Mouse (Mus musculus) kidney, embryonic 14.5 days (tissue): ENCODE results near the gene Trpc4ap. TPM values are rescaled to one million over a fixed set of nuclear protein-coding genes. Genes with fewer than 3 reads are reported as not detected.
A peak's percentile ranks its signal among the peaks of the same experiment; 100 is the strongest.

Source experiments
- ATAC-seq: fragments of 200-750 bp; cut with Nextera tagmentation; 2 replicates; pipeline ENCODE4 v1.8.0; 2017; ENCODE audit warnings: moderate number of reproducible peaks, mild to moderate bottlenecking, moderate TSS enrichment, moderate library complexity; ENCODE audit not compliant: low FRiP score, low TSS enrichment
- H3K27ac ChIP-seq: fragments of 300-500 bp; sonication (generic); 2 replicates; pipeline ENCODE4 v1.5.1; 2014; ENCODE audit warnings: low read depth, mild to moderate bottlenecking, low read length, moderate library complexity, mixed read lengths
- H3K27me3 ChIP-seq: fragments of 300-500 bp; sonication (generic); 2 replicates; pipeline ENCODE4 v1.6.1; 2014; ENCODE audit warnings: mild to moderate bottlenecking, low read length; ENCODE audit not compliant: control insufficient read depth, insufficient read depth
- H3K36me3 ChIP-seq: fragments of 300-500 bp; sonication (generic); 2 replicates; pipeline ENCODE4 v1.6.1; 2014; ENCODE audit warnings: low read length, mixed read lengths; ENCODE audit not compliant: control insufficient read depth, insufficient read depth
- H3K4me1 ChIP-seq: fragments of 300-500 bp; sonication (generic); 2 replicates; pipeline ENCODE4 v1.6.1; 2014; ENCODE audit warnings: low read length, mixed read lengths; ENCODE audit not compliant: control insufficient read depth, insufficient read depth
- H3K4me2 ChIP-seq: fragments of 300-500 bp; sonication (generic); replicated peaks from 2 replicates; pipeline ENCODE4 v1.6.1; 2014; ENCODE audit warnings: low read depth, mild to moderate bottlenecking, low read length
- H3K4me3 ChIP-seq: fragments of 300-500 bp; sonication (generic); 2 replicates; pipeline ENCODE4 v1.5.1; 2014; ENCODE audit warnings: mild to moderate bottlenecking, low read length
- H3K9ac ChIP-seq: fragments of 300-500 bp; sonication (generic); 2 replicates; pipeline ENCODE4 v1.6.1; 2014; ENCODE audit warnings: low read depth, mild to moderate bottlenecking, low read length, moderate library complexity
- H3K9me3 ChIP-seq: fragments of 300-500 bp; sonication (generic); 2 replicates; pipeline ENCODE4 v1.6.1; 2016; ENCODE audit warnings: low read length; ENCODE audit not compliant: control insufficient read depth
- WGBS: fragments of 180-500 bp; shearing (Covaris S2); extraction: QIAGEN DNeasy Blood & Tissue Kit; methylation state at CpG from one replicate; pipeline ENCODE4 v1.1.7; 2014; 5-methylcytosine and 5-hydroxymethylcytosine counted together
- microRNA counts: library from miRNA; unstranded; fragments of <30 nt; microRNA quantifications from one replicate; lab custom pipeline; 2017
- microRNA-seq: library from miRNA; unstranded; fragments of <30 nt; microRNA quantifications from one replicate; pipeline ENCODE4, GENCODE M21; 2016
- polyA plus RNA-seq: library from polyadenylated mRNA; unstranded; fragments of >200 nt; fragmentation: Nextera tagmentation; extraction: Ambion mirVana; gene quantifications from 2 replicates; pipeline ENCODE4 v1.2.1, GENCODE M21; 2014

Gene Trpc4ap
- polyA plus RNA-seq, 1 experiment from 2014 or later = 134 TPM

- H3K9ac ChIP-seq = no peak overlapping the region
- H3K4me1 ChIP-seq = no peaks in the 10 kb centered on the region
- H3K4me2 ChIP-seq = no peak overlapping the region
- H3K27ac ChIP-seq = no peak overlapping the region
- WGBS = 87% methylated on average over 6 of the region's 6 CpGs
- H3K4me3 ChIP-seq = no peak overlapping the region
- ATAC-seq = no peak
- no peaks in the 10 kb centered on the region for H3K9me3 ChIP-seq
- H3K27me3 ChIP-seq = no peaks in the 10 kb centered on the region
- no peaks in the 10 kb centered on the region for H3K36me3 ChIP-seq
Observed at GRCm38 (mm10) chr2:155589521-155589920, 102.7 kb downstream of the Trpc4ap start.

- 77% methylated on average over 3 of the region's 3 CpGs for WGBS
- Histone ChIP-seq H3K36me3 (no peaks in the 10 kb centered on the region), H3K4me2 (no peak overlapping the region), H3K4me3 (no peak overlapping the region), H3K9me3 (no peaks in the 10 kb centered on the region), H3K27me3 (no peaks in the 10 kb centered on the region), H3K27ac (no peak overlapping the region), H3K9ac (no peak overlapping the region), H3K4me1 (no peaks in the 10 kb centered on the region)
- ATAC-seq = no peak
Observed at GRCm38 (mm10) chr2:155588136-155588535, 104.0 kb downstream of the Trpc4ap start.

GRCm38 (mm10) chr2:155585486-155585885, 106.7 kb downstream of the Trpc4ap start:
- Histone ChIP-seq H3K9ac (no peak overlapping the region), H3K4me1 (no peaks in the 10 kb centered on the region), H3K27ac (no peak overlapping the region), H3K4me3 (no peak overlapping the region), H3K4me2 (no peak overlapping the region), H3K36me3 (no peaks in the 10 kb centered on the region), H3K27me3 (no peaks in the 10 kb centered on the region), H3K9me3 (no peaks in the 10 kb centered on the region)
- 65% methylated on average over 10 of the region's 10 CpGs for WGBS
- ATAC-seq = no peak

GRCm38 (mm10) chr2:155585082-155585481, 107.1 kb downstream of the Trpc4ap start:
- H3K9me3 ChIP-seq = no peaks in the 10 kb centered on the region
- H3K27me3 ChIP-seq = no peaks in the 10 kb centered on the region
- 90% methylated on average over 9 of the region's 9 CpGs for WGBS
- no peak overlapping the region for H3K4me2 ChIP-seq
- no peak for ATAC-seq
- H3K9ac ChIP-seq = no peak overlapping the region
- no peak overlapping the region for H3K27ac ChIP-seq
- H3K36me3 ChIP-seq = no peaks in the 10 kb centered on the region
- no peaks in the 10 kb centered on the region for H3K4me1 ChIP-seq
- H3K4me3 ChIP-seq = no peak overlapping the region

MicroRNAs within 50 kb of the gene (microRNA counts, 519-probe panel; counts per million panel counts)
- microRNA mmu-miR-499 (lab: Ali Mortazavi, UCI) = not detected

Small RNA genes within 50 kb of the gene (microRNA-seq; reads per million reads assigned to microRNA genes)
- 2.9 reads per million, percentile 11 among the genes with 10 or more reads in this experiment for gene Mir499

Other genes starting within 250 kb of the Trpc4ap start
- 25.5 and 30.0 TPM in 2 replicates for gene Ncoa6, start 218.5 kb downstream of the Trpc4ap start, polyA plus RNA-seq
- gene Acss2, start 174.4 kb downstream of the Trpc4ap start, polyA plus RNA-seq = 5.5 and 10.0 TPM in 2 replicates
- gene Ggt7, start 174.1 kb downstream of the Trpc4ap start, polyA plus RNA-seq = 1.1 and 1.9 TPM in 2 replicates
- 25.0 and 29.8 TPM in 2 replicates for gene Gss, start 99.6 kb downstream of the Trpc4ap start, polyA plus RNA-seq
- gene Myh7b, start 81.2 kb downstream of the Trpc4ap start, polyA plus RNA-seq = 0.96 and 2.1 TPM in 2 replicates
- gene Edem2, start 37.1 kb upstream of the Trpc4ap start, polyA plus RNA-seq = 27.4 and 36.0 TPM in 2 replicates
- gene Gm17581, start 43.5 kb upstream of the Trpc4ap start, polyA plus RNA-seq = not detected in 2 replicates
- 7.7 and 8.2 TPM in 2 replicates for gene Procr, start 58.7 kb upstream of the Trpc4ap start, polyA plus RNA-seq
- gene Mmp24, start 83.0 kb upstream of the Trpc4ap start, polyA plus RNA-seq = not detected in 2 replicates
- 7.8 and 11.4 TPM in 2 replicates for gene BC029722, start 127.0 kb upstream of the Trpc4ap start, polyA plus RNA-seq
- gene Eif6, start 134.5 kb upstream of the Trpc4ap start, polyA plus RNA-seq = 187 and 202 TPM in 2 replicates
- gene Fam83c, start 142.5 kb upstream of the Trpc4ap start, polyA plus RNA-seq = 0.07 TPM in 1 of 2 replicates, not detected in the other
- gene Uqcc1, start 237.9 kb upstream of the Trpc4ap start, polyA plus RNA-seq = 56.3 and 66.3 TPM in 2 replicates
- not detected in 2 replicates for gene Gm15557, start 248.3 kb upstream of the Trpc4ap start, polyA plus RNA-seq